Mouse (Mus musculus) stomach, embryonic 15.5 days (tissue): ENCODE results near the gene Ly6g6d. TPM values are rescaled to one million over a fixed set of nuclear protein-coding genes. Genes with fewer than 3 reads are reported as not detected.
"Not testable (repeated sequence)": the region's sequence is repeated elsewhere in the genome, so short reads cannot be mapped to it uniquely, and the experiment has no call there.

Source experiments
- ATAC-seq: fragments of 200-750 bp; cut with Nextera tagmentation; 2 replicates; pipeline ENCODE4 v1.8.0; 2017; ENCODE audit warnings: low read depth, moderate number of reproducible peaks, moderate TSS enrichment; ENCODE audit not compliant: insufficient read depth, low FRiP score
- H3K27ac ChIP-seq: fragments of 300-500 bp; sonication (generic); 2 replicates; pipeline ENCODE4 v1.5.1; 2015; ENCODE audit warnings: mild to moderate bottlenecking, inconsistent platforms
- H3K27me3 ChIP-seq: fragments of 300-500 bp; sonication (generic); replicated peaks from 2 replicates; pipeline ENCODE4 v1.6.1; 2015; ENCODE audit warnings: inconsistent platforms
- H3K36me3 ChIP-seq: fragments of 300-500 bp; sonication (generic); 2 replicates; pipeline ENCODE4 v1.6.1; 2015; ENCODE audit warnings: inconsistent platforms
- H3K4me1 ChIP-seq: fragments of 300-500 bp; sonication (generic); 2 replicates; pipeline ENCODE4 v1.6.1; 2015; ENCODE audit warnings: inconsistent platforms
- H3K4me2 ChIP-seq: fragments of 300-500 bp; sonication (generic); 2 replicates; pipeline ENCODE4 v1.6.1; 2015; ENCODE audit warnings: mild to moderate bottlenecking, inconsistent platforms
- H3K4me3 ChIP-seq: fragments of 300-500 bp; sonication (generic); replicated peaks from 2 replicates; pipeline ENCODE4 v1.5.1; 2015; ENCODE audit warnings: inconsistent platforms
- H3K9ac ChIP-seq: fragments of 300-500 bp; sonication (generic); 2 replicates; pipeline ENCODE4 v1.6.1; 2015; ENCODE audit warnings: inconsistent platforms
- H3K9me3 ChIP-seq: fragments of 300-500 bp; sonication (generic); 2 replicates; pipeline ENCODE4 v1.6.1; 2016; ENCODE audit warnings: inconsistent platforms
- WGBS: fragments of 180-500 bp; shearing (Covaris S2); methylation state at CpG from one replicate; pipeline ENCODE4 v1.1.7; 2015; 5-methylcytosine and 5-hydroxymethylcytosine counted together
- polyA plus RNA-seq: library from polyadenylated mRNA; unstranded; fragments of >200 nt; fragmentation: Nextera tagmentation; extraction: Ambion mirVana; gene quantifications from 2 replicates; pipeline ENCODE4 v1.2.1, GENCODE M21; 2015

The Ly6g6d gene
- 3.6 and 4.4 TPM in 2 replicates for polyA plus RNA-seq

GRCm38 (mm10) chr17:35077786-35078233, at the start of gene Ly6g6d:
Ly6g6d (minus strand) TSS chr17:35078065.
- ATAC-seq = peak; percentile 49
- WGBS = 11% methylated on average over 14 of the region's 14 CpGs
- no peaks in the 10 kb centered on the region for H3K9me3 ChIP-seq
- H3K4me3 ChIP-seq = peak within 1 kb of the TSS; percentile 32
- peak within 1 kb of the TSS; percentile 55 for H3K4me2 ChIP-seq
- peaks cover 10% of the 10 kb centered on the region for H3K4me1 ChIP-seq
- H3K27ac ChIP-seq = peak within 1 kb of the TSS; percentile 68
- no peaks in the 10 kb centered on the region for H3K36me3 ChIP-seq
- no peak within 1 kb of the TSS for H3K9ac ChIP-seq
- H3K27me3 ChIP-seq = no peaks in the 10 kb centered on the region

- no peaks in the 10 kb centered on the region for H3K27me3 ChIP-seq
- peaks cover 27% of the 10 kb centered on the region for H3K4me1 ChIP-seq
- peak overlapping the region; percentile 53; the same call in 1 of the 2 replicates for H3K9ac ChIP-seq
- WGBS = 54% methylated on average over 13 of the region's 13 CpGs
- peak overlapping the region; percentile 58 for H3K4me3 ChIP-seq
- H3K4me2 ChIP-seq = peak overlapping the region; percentile 67
- no peaks in the 10 kb centered on the region for H3K9me3 ChIP-seq
- H3K27ac ChIP-seq = peak overlapping the region; percentile 88
- no peak for ATAC-seq
- H3K36me3 ChIP-seq = peaks cover 5% of the 10 kb centered on the region
These were observed 49.2 kb upstream of the Ly6g6d start for GRCm38 (mm10) chr17:35127017-35127416.

GRCm38 (mm10) chr17:35126206-35126611, 48.3 kb upstream of the Ly6g6d start, which contains the start of gene D17H6S53E:
D17H6S53E (plus strand) TSS chr17:35126373.
- no peaks in the 10 kb centered on the region for H3K9me3 ChIP-seq
- H3K4me2 ChIP-seq = peak within 1 kb of the TSS; percentile 67
- H3K27ac ChIP-seq = peak within 1 kb of the TSS; percentile 88
- peak within 1 kb of the TSS; percentile 53 for H3K9ac ChIP-seq
- under 1% methylated on average over 36 of the region's 36 CpGs for WGBS
- H3K4me1 ChIP-seq = peaks cover 27% of the 10 kb centered on the region
- no peaks in the 10 kb centered on the region for H3K27me3 ChIP-seq
- H3K4me3 ChIP-seq = peak within 1 kb of the TSS; percentile 58
- peak; percentile 63 for ATAC-seq
- H3K36me3 ChIP-seq = peaks cover 5% of the 10 kb centered on the region

- 20% methylated on average over 6 of the region's 6 CpGs for WGBS
These were observed 47.7 kb upstream of the Ly6g6d start for GRCm38 (mm10) chr17:35125578-35125977.

GRCm38 (mm10) chr17:35125081-35125480, 47.2 kb upstream of the Ly6g6d start:
- Histone ChIP-seq H3K9me3 (no peaks in the 10 kb centered on the region), H3K4me3 (no peak overlapping the region), H3K9ac (no peak overlapping the region), H3K36me3 (peaks cover 2% of the 10 kb centered on the region), H3K27me3 (no peaks in the 10 kb centered on the region), H3K27ac (peak overlapping the region; percentile 88; the same call in 1 of the 2 replicates), H3K4me1 (peaks cover 33% of the 10 kb centered on the region), H3K4me2 (peak overlapping the region; percentile 67; the same call in 1 of the 2 replicates)
- WGBS = 90% methylated on average over 1 of the region's 1 CpGs
- ATAC-seq = no peak

More at GRCm38 (mm10) chr17:35125578-35125977, 47.7 kb upstream of the Ly6g6d start:
- Histone ChIP-seq H3K4me2 (peak overlapping the region; percentile 67), H3K9ac (peak overlapping the region; percentile 53; the same call in 1 of the 2 replicates), H3K9me3 (no peaks in the 10 kb centered on the region), H3K27ac (peak overlapping the region; percentile 88), H3K36me3 (peaks cover 5% of the 10 kb centered on the region), H3K27me3 (no peaks in the 10 kb centered on the region), H3K4me3 (peak overlapping the region; percentile 58), H3K4me1 (peaks cover 28% of the 10 kb centered on the region)
- ATAC-seq = no peak

- 88% methylated on average over 12 of the region's 12 CpGs for WGBS
- not testable (repeated sequence) for H3K27ac ChIP-seq
These were observed 46.5 kb upstream of the Ly6g6d start for GRCm38 (mm10) chr17:35124261-35124896.

GRCm38 (mm10) chr17:35123287-35123686, 45.4 kb upstream of the Ly6g6d start:
- WGBS = 90% methylated on average over 9 of the region's 9 CpGs
- not testable (repeated sequence) for H3K9me3 ChIP-seq, H3K9ac ChIP-seq, H3K27ac ChIP-seq, ATAC-seq, H3K36me3 ChIP-seq, H3K4me3 ChIP-seq, H3K4me2 ChIP-seq, H3K27me3 ChIP-seq
- H3K4me1 ChIP-seq = peaks cover 38% of the 10 kb centered on the region

More at GRCm38 (mm10) chr17:35124261-35124896, 46.5 kb upstream of the Ly6g6d start:
- H3K4me1 ChIP-seq = peaks cover 38% of the 10 kb centered on the region
- not testable (repeated sequence) for H3K9ac ChIP-seq, H3K4me2 ChIP-seq, H3K27me3 ChIP-seq, H3K36me3 ChIP-seq, H3K4me3 ChIP-seq, ATAC-seq, H3K9me3 ChIP-seq

GRCm38 (mm10) chr17:35121871-35122303, 44.0 kb upstream of the Ly6g6d start, which contains the start of gene Csnk2b:
Csnk2b (minus strand) TSS chr17:35122053.
- under 1% methylated on average over 19 of the region's 19 CpGs for WGBS
- Histone ChIP-seq H3K36me3 (peaks cover 19% of the 10 kb centered on the region), H3K4me1 (peaks cover 28% of the 10 kb centered on the region), H3K27me3 (no peaks in the 10 kb centered on the region), H3K9me3 (no peaks in the 10 kb centered on the region), H3K4me3 (peak within 1 kb of the TSS; percentile 82), H3K9ac (peak within 1 kb of the TSS; percentile 88), H3K4me2 (peak within 1 kb of the TSS; percentile 91), H3K27ac (peak within 1 kb of the TSS; percentile 91)
- ATAC-seq = no peak

- peak; percentile 96 for ATAC-seq
- Histone ChIP-seq H3K36me3 (peaks cover 19% of the 10 kb centered on the region), H3K27ac (peak within 1 kb of the TSS; percentile 91), H3K9me3 (no peaks in the 10 kb centered on the region), H3K9ac (peak within 1 kb of the TSS; percentile 88), H3K4me2 (peak within 1 kb of the TSS; percentile 91), H3K4me1 (peaks cover 24% of the 10 kb centered on the region), H3K27me3 (no peaks in the 10 kb centered on the region), H3K4me3 (peak within 1 kb of the TSS; percentile 82)
- under 1% methylated on average over 50 of the region's 50 CpGs for WGBS
These were observed 43.4 kb upstream of the Ly6g6d start, which contains the start of gene Gpank1 for GRCm38 (mm10) chr17:35121143-35121799. Gpank1 (plus strand) TSS chr17:35121455.

- peaks cover 24% of the 10 kb centered on the region for H3K4me1 ChIP-seq
- under 1% methylated on average over 33 of the region's 33 CpGs for WGBS
- H3K9ac ChIP-seq = peak overlapping the region; percentile 88
- H3K27ac ChIP-seq = peak overlapping the region; percentile 80
- H3K4me2 ChIP-seq = peak overlapping the region; percentile 87
- H3K9me3 ChIP-seq = no peaks in the 10 kb centered on the region
- peak overlapping the region; percentile 82 for H3K4me3 ChIP-seq
- ATAC-seq = peak; percentile 0; the same call in 1 of the 2 replicates
- H3K27me3 ChIP-seq = no peaks in the 10 kb centered on the region
- peaks cover 22% of the 10 kb centered on the region for H3K36me3 ChIP-seq
These were observed 42.9 kb upstream of the Ly6g6d start for GRCm38 (mm10) chr17:35120745-35121142.

- no peaks in the 10 kb centered on the region for H3K27me3 ChIP-seq
- no peaks in the 10 kb centered on the region for H3K9me3 ChIP-seq
- H3K4me2 ChIP-seq = no peak within 1 kb of the TSS
- no peak within 1 kb of the TSS for H3K4me3 ChIP-seq
- no peak within 1 kb of the TSS for H3K9ac ChIP-seq
- H3K4me1 ChIP-seq = peaks cover 8% of the 10 kb centered on the region
- H3K36me3 ChIP-seq = peaks cover 26% of the 10 kb centered on the region
- WGBS = 83% methylated on average over 8 of the region's 8 CpGs
- no peak within 1 kb of the TSS for H3K27ac ChIP-seq
- ATAC-seq = no peak
These were observed 37.5 kb upstream of the Ly6g6d start, which contains the start of gene Ly6g5b for GRCm38 (mm10) chr17:35115046-35116019. Ly6g5b (minus strand) TSS chr17:35115428.
